Mouse (Mus musculus): Measurements from ENCODE around the gene Ola1.

DNA sequence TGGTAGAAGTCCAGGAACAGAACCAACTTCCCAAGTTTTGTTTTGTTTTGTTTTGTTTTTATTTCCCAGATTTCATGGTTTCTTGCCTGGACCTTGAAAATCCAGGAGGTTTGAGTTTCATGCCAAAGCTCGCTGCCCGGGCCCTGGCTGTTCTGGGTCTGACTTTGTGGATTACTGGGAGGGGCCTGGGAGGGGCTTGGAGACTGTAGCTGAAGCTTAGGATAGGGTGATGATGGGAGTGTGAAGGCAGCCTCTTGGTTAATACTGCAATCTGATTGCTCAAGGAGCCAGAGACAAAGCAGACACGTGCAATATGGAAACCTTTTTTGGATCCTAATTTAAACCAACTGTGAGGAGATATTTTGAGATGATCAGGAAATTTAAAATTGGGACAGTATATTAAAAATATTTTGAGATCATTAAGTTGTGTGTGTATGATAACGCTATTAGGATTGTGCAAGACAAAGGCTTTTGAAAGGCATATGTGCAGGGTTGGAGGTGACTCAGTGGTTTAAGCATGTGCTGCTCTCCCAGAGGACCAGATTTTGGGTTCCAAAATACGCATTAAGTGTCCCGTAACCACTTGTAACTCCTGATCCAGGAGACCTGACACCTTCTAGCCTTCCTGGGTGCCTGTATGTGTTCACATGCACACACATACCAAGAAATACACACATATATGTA lies 169.6 kb downstream of the Ola1 start:
- TF ChIP-seq CTCF (IDR thresholded peaks at IDR 0.05; ENCODE audit: extremely low read depth, insufficient read length, insufficient replicate concordance, low read depth, low read length): no peak
- no peak for TF ChIP-seq POLR2A (IDR thresholded peaks at IDR 0.05; ENCODE audit: low read depth, low read length)

All from small intestine, adult 2 months (tissue).